Comparison of ENCODE assay signal across 8 mouse cellular contexts in the genomic region with DNA sequence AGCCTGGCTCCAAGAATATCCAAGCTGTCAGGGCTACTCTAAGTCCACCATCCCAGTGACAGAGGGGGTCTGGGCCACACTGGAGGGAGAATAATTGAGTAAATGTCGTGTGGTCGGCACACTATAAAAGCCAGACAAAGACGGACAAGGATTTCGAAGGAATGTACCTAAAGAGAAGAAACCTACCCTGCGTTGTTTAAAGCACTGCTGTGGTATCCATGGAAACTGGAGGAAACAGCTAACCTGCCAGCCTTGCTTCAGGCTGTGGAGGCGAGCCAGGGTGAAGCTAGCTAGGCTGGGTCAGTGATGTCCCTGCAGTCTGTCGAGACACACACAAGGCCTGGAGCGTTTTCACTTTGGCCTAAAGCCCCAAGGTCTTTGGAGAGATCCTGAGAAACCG.
A peak's percentile ranks its signal among the peaks of the same experiment; 100 is the strongest.
DNase-seq lines count a peak whose midpoint lies in the region; ATAC-seq and TF ChIP-seq lines count a peak whose summit lies in the region.
"Had no signal": no experiment of that assay in that cellular context is flagged by ENCODE, and none has a peak within 500 bp of the region (broad histone marks: within the 10 kb centered on the region; RNA-seq: fewer than 3 reads in every experiment).

No protein-coding gene starts in this region.

- no peaks in the 10 kb centered on the region; the same call in 1 of the 2 replicates for H3K4me1 ChIP-seq in limb, embryonic 15.5 days
- H3K4me1 ChIP-seq in intestine, embryonic 15.5 days (replicated peaks), result no peaks in the 10 kb centered on the region

- TF ChIP-seq CTCF in gastrocnemius, adult 2 months (IDR thresholded peaks at IDR 0.05), result no peak

- no peak overlapping the region for H3K4me3 ChIP-seq in gastrocnemius, adult 2 months
- no peak overlapping the region for H3K4me3 ChIP-seq in limb, embryonic 15.5 days
- no peak overlapping the region for H3K4me3 ChIP-seq in intestine, embryonic 15.5 days (replicated peaks)
- H3K4me3 ChIP-seq: midbrain, embryonic 12.5 days had no signal

- H3K27me3 ChIP-seq in limb, embryonic 15.5 days, result no peaks in the 10 kb centered on the region
- no peaks in the 10 kb centered on the region for H3K27me3 ChIP-seq in intestine, embryonic 15.5 days (replicated peaks)

- no peaks in the 10 kb centered on the region for H3K36me3 ChIP-seq in limb, embryonic 15.5 days
- no peaks in the 10 kb centered on the region for H3K36me3 ChIP-seq in intestine, embryonic 15.5 days
- H3K36me3 ChIP-seq: midbrain, embryonic 12.5 days had no signal

- 37% methylated on average over 9 of the region's 9 CpGs for WGBS in limb, embryonic 15.5 days
- 52% methylated on average over 9 of the region's 9 CpGs for WGBS in intestine, embryonic 15.5 days

- intact Hi-C loops in gastrocnemius, adult 2 months (cut with DNase I), result no loop called here

- ATAC-seq in limb, embryonic 15.5 days (ENCODE audit: insufficient number of reproducible peaks, low FRiP score, low TSS enrichment, low read depth), result 0 out of 2 replicates have a peak, but pooled peaks have one; percentile 55
- ATAC-seq in intestine, embryonic 15.5 days, result no peak

- H3K9ac ChIP-seq in limb, embryonic 15.5 days, result no peak overlapping the region
- H3K9ac ChIP-seq in intestine, embryonic 15.5 days, result no peak overlapping the region
- H3K9ac ChIP-seq: midbrain, embryonic 12.5 days had no signal

- H3K4me2 ChIP-seq in limb, embryonic 15.5 days, result no peak overlapping the region
- no peak overlapping the region for H3K4me2 ChIP-seq in intestine, embryonic 15.5 days (replicated peaks)
- H3K4me2 ChIP-seq: midbrain, embryonic 12.5 days had no signal

- peak; percentile 55 for DNase-seq in lung, postnatal 10 days
- DNase-seq in lung, postnatal 25 days (ENCODE audit: low spot score), result no peak
- peak; percentile 14 for DNase-seq in cerebellum, adult 9-10 months
- peak; percentile 66 for DNase-seq in gastrocnemius, adult 2 months
- DNase-seq in kidney, postnatal 14 days, result no peak

- H3K9me3 ChIP-seq in limb, embryonic 15.5 days, result no peaks in the 10 kb centered on the region
- no peaks in the 10 kb centered on the region for H3K9me3 ChIP-seq in intestine, embryonic 15.5 days
- H3K9me3 ChIP-seq: midbrain, embryonic 12.5 days had no signal

- H3K27ac ChIP-seq in gastrocnemius, adult 2 months, result no peak overlapping the region
- peak overlapping the region; percentile 39 for H3K27ac ChIP-seq in limb, embryonic 15.5 days
- H3K27ac ChIP-seq in intestine, embryonic 15.5 days, result no peak overlapping the region
- H3K27ac ChIP-seq: midbrain, embryonic 12.5 days had no signal

Comparison
In these comparisons a context has a peak if more than half of its experiments do, and no peak if none do; other contexts are left out.
1. DNase-seq: peak in lung, postnatal 10 days (single experiment), cerebellum, adult 9-10 months (single experiment) and gastrocnemius, adult 2 months (single experiment); none in lung, postnatal 25 days (single experiment) and kidney, postnatal 14 days (single experiment).